Mouse (Mus musculus): ENCODE data around the gene Racgap1. TPM values are rescaled to one million over a fixed set of nuclear protein-coding genes. Genes with fewer than 3 reads are reported as not detected.

The Racgap1 gene
- polyA plus RNA-seq, 1 experiment from 2014 or later, result 59.4 TPM

- no peak for ATAC-seq (ENCODE audit: low FRiP score)
- Histone ChIP-seq H3K27ac (replicated peaks) (no peak overlapping the region), H3K4me1 (peaks cover 29% of the 10 kb centered on the region), H3K27me3 (replicated peaks) (peaks cover 93% of the 10 kb centered on the region), H3K9ac (replicated peaks) (no peak overlapping the region), H3K36me3 (no peaks in the 10 kb centered on the region), H3K4me2 (no peak overlapping the region), H3K4me3 (replicated peaks) (no peak overlapping the region), H3K9me3 (replicated peaks) (no peaks in the 10 kb centered on the region)
- 79% methylated on average over 6 of the region's 6 CpGs for WGBS
Measured at GRCm38 (mm10) chr15:99585741-99586140, 65.7 kb downstream of the Racgap1 start.

GRCm38 (mm10) chr15:99584407-99585202, 66.9 kb downstream of the Racgap1 start:
- no peaks in the 10 kb centered on the region for H3K9me3 ChIP-seq (replicated peaks)
- 0 out of 2 replicates have a peak overlapping the region, but pooled peaks have one; percentile 0 for H3K9ac ChIP-seq (replicated peaks)
- 3% methylated on average over 24 of the region's 24 CpGs for WGBS
- peaks cover 23% of the 10 kb centered on the region for H3K4me1 ChIP-seq
- peak overlapping the region; percentile 15 for H3K4me3 ChIP-seq (replicated peaks)
- peak overlapping the region; percentile 53 for H3K4me2 ChIP-seq
- no peak overlapping the region for H3K27ac ChIP-seq (replicated peaks)
- H3K36me3 ChIP-seq, result no peaks in the 10 kb centered on the region
- ATAC-seq (ENCODE audit: low FRiP score), result no peak
- peaks cover 92% of the 10 kb centered on the region for H3K27me3 ChIP-seq (replicated peaks)

GRCm38 (mm10) chr15:99583463-99584344, 67.8 kb downstream of the Racgap1 start:
- peak; percentile 23; the same call in 1 of the 2 replicates for ATAC-seq (ENCODE audit: low FRiP score)
- peaks cover 23% of the 10 kb centered on the region for H3K4me1 ChIP-seq

GRCm38 (mm10) chr15:99578802-99579485, 72.5 kb downstream of the Racgap1 start, which contains the start of gene Aqp2:
Aqp2 (plus strand) TSS chr15:99579055.
- Histone ChIP-seq H3K4me3 (replicated peaks) (no peak within 1 kb of the TSS), H3K9me3 (replicated peaks) (no peaks in the 10 kb centered on the region), H3K4me2 (no peak within 1 kb of the TSS), H3K36me3 (no peaks in the 10 kb centered on the region), H3K4me1 (peaks cover 12% of the 10 kb centered on the region), H3K27ac (replicated peaks) (no peak within 1 kb of the TSS), H3K27me3 (replicated peaks) (peaks cover 44% of the 10 kb centered on the region), H3K9ac (replicated peaks) (no peak within 1 kb of the TSS)
- WGBS, result 86% methylated on average over 26 of the region's 26 CpGs
- ATAC-seq (ENCODE audit: low FRiP score), result no peak

More at GRCm38 (mm10) chr15:99583463-99584344, 67.8 kb downstream of the Racgap1 start:
- H3K9ac ChIP-seq (replicated peaks), result 0 out of 2 replicates have a peak overlapping the region, but pooled peaks have one; percentile 15
- no peaks in the 10 kb centered on the region for H3K36me3 ChIP-seq
- peak overlapping the region; percentile 26 for H3K4me3 ChIP-seq (replicated peaks)
- H3K27me3 ChIP-seq (replicated peaks), result peaks cover 89% of the 10 kb centered on the region
- peak overlapping the region; percentile 53 for H3K4me2 ChIP-seq
- H3K9me3 ChIP-seq (replicated peaks), result no peaks in the 10 kb centered on the region
- WGBS, result 1% methylated on average over 50 of the region's 54 CpGs
- H3K27ac ChIP-seq (replicated peaks), result no peak overlapping the region

Other genes with a start within 250 kb of the Racgap1 start
- gene Nckap5l, start 193.9 kb downstream of the Racgap1 start, polyA plus RNA-seq (2015; fragmentation: Nextera tagmentation; extraction: Ambion mirVana), result 12.4 and 13.0 TPM in 2 replicates
- gene Bcdin3d, start 176.9 kb downstream of the Racgap1 start, polyA plus RNA-seq (2015; fragmentation: Nextera tagmentation; extraction: Ambion mirVana), result 17.0 and 19.0 TPM in 2 replicates
- 50.7 and 57.5 TPM in 2 replicates for gene Faim2, start 123.5 kb downstream of the Racgap1 start, polyA plus RNA-seq (2015; fragmentation: Nextera tagmentation; extraction: Ambion mirVana)
- gene Aqp2, start 72.6 kb downstream of the Racgap1 start, polyA plus RNA-seq (2015; fragmentation: Nextera tagmentation; extraction: Ambion mirVana), result not detected in 2 replicates
- gene Aqp5, start 60.9 kb downstream of the Racgap1 start, polyA plus RNA-seq (2015; fragmentation: Nextera tagmentation; extraction: Ambion mirVana), result 1.00 and 3.7 TPM in 2 replicates
- 0.64 and 0.72 TPM in 2 replicates for gene Aqp6, start 50.3 kb downstream of the Racgap1 start, polyA plus RNA-seq (2015; fragmentation: Nextera tagmentation; extraction: Ambion mirVana)
- gene Asic1, start 18.7 kb upstream of the Racgap1 start, polyA plus RNA-seq (2015; fragmentation: Nextera tagmentation; extraction: Ambion mirVana), result 59.3 and 68.9 TPM in 2 replicates
- 80.2 and 91.5 TPM in 2 replicates for gene Smarcd1, start 50.5 kb upstream of the Racgap1 start, polyA plus RNA-seq (2015; fragmentation: Nextera tagmentation; extraction: Ambion mirVana)
- gene Gm17349, start 53.8 kb upstream of the Racgap1 start, polyA plus RNA-seq (2015; fragmentation: Nextera tagmentation; extraction: Ambion mirVana), result not detected in 2 replicates
- 4.5 and 5.2 TPM in 2 replicates for gene Gpd1, start 65.9 kb upstream of the Racgap1 start, polyA plus RNA-seq (2015; fragmentation: Nextera tagmentation; extraction: Ambion mirVana)
- 178 and 182 TPM in 2 replicates for gene Cox14, start 74.0 kb upstream of the Racgap1 start, polyA plus RNA-seq (2015; fragmentation: Nextera tagmentation; extraction: Ambion mirVana)
- gene Cers5, start 121.2 kb upstream of the Racgap1 start, polyA plus RNA-seq (2015; fragmentation: Nextera tagmentation; extraction: Ambion mirVana), result 82.2 and 92.1 TPM in 2 replicates
- 15.6 and 26.5 TPM in 2 replicates for gene Lima1, start 223.8 kb upstream of the Racgap1 start, polyA plus RNA-seq (2015; fragmentation: Nextera tagmentation; extraction: Ambion mirVana)

Measured in neural tube, embryonic 15.5 days (tissue).